Mouse (Mus musculus): ENCODE data around the gene Pias1.

DNA sequence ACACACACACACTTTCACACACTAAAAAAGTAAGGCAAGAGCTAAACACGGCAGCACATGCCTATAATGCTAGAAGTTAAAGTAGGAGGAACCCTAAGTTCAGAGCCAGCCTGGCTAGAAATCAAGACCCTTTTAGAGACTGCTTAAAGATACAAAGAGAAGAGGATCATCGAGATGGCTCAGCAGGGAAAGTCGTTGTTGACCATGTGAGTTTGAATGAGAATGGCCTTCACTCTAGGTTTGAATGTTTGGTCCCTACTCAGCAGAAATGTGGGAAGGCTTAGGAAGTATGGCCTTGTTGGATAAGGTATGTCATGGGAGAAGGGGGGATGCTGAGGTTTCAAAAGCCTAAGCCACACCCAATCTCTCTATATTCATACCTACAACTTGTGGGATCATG, 46.8 kb downstream of the Pias1 start:
- TF ChIP-seq CTCF (IDR thresholded peaks at IDR 0.05; ENCODE audit: insufficient read depth, low read length) (no peak), POLR2A (IDR thresholded peaks at IDR 0.05; ENCODE audit: borderline replicate concordance, extremely low read depth, low read depth, low read length) (no peak)
